Mouse (Mus musculus) adrenal gland, adult (tissue): ENCODE measurements at regions not wholly inside any gene's neighbourhood (a gene's known extent, or its start where the extent isn't known, plus 50 kb on each side); places are given as distances from the start of the nearest gene placed in this dataset.
"Not testable (repeated sequence)": the region's sequence is repeated elsewhere in the genome, so short reads cannot be mapped to it uniquely, and the experiment has no call there.

Experiments
- DNase-seq, 2 experiments: peaks; one replicate each; pipeline ENCODE4 v3.0.0; 2022 to 2023; ENCODE audit warnings: low spot score in 1 of 2; ENCODE audit not compliant: inconsistent age in 2 of 2

DNA sequence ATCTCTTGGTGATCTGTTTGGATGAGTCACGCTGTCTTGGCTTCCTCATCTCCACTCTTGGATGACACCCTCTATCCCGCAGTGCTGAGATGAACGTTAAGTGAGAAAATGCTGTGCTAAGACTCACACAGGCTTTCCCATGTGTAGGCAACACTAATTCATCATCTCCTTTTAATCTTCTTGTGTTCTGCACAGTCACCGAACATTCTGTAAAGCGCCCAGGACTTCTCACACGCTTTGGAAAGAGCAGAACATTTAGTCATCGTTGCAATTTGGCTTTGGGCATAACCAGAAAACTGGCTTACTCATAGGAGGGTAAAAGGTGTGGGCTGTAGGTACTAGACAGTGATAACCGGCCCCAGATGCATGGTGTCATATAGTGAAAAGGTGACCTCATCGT lies 94.9 kb downstream of the Plppr4 start:
- no peak for DNase-seq

DNA sequence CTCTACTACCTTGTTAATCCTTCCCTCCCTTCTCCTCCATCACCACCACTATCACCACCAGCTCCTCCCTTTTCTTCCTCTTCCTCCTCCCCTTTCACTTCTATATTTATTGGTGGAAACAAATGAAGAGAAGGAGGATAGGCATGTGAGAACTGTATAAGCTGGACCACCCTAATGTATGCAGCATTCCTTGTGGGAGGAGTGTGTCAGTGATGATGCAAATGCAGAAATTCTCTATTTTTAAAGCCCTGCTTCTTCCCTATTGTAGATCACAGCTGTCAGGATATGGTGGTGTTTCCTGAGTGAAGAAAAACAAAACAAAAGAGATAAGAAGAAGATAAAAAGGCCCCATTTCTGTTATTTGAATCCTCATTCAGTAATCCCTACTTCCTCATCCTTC lies 112.8 kb downstream of the Plppr4 start:
- no peak for DNase-seq

DNA sequence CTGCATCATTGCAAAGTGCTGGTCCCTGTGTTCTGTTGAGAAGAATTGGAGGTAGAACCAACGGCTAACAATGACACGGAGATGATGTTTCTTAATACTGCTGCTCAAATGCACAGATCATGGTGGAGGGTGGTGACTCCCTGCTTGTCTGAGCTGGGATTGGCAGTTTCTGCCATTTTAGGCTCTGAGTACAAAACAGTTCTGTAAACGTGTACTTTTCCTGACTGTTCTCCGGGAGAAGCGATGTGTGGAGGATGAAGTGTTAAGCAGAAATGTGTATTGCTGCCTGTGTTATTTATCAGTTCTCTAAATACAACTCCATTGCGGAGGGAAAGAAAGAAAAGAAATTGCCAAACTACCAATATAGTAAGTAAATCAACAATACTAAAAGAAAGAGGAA lies 118.9 kb downstream of the Plppr4 start:
- no peak for DNase-seq

DNA sequence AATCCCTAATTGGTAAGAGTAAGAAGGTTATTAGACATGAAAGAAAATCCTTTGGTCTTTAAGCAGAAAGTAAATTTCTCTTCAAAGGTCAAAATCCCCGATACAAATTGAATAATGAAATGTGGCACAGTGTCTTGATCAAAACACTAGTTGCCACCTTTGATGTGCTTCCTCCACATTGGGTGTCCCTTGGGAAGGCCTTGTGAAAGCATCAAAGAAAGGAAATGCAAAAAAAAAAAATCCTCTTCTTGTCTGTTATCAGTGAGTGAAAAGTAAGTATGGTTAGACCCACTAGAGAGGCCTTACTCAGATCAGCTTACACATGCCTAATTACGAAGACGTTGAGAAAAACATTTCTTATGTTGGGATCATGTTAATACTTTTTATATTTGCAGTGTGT lies 134.1 kb downstream of the Plppr4 start:
- DNase-seq, result no peak

DNA sequence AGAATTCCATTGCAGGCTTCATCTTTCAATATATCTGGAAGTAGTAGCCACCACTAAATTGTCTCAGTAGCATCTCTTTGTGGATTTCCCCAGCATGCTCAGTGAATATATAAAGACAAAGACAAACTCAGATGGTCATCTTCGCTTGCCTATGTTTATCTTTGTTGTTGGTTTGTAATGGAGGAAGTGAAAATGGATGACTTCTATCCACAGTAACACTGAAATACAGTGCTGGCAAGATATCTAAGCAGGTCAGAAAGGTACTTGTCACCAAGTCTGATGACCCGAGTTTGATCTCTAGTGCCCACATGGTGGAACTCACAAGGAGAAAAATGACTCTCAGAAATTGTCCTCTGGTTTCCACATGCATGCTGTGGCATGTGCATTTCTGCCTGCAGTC lies 135.6 kb downstream of the Plppr4 start:
- DNase-seq, result no peak

DNA sequence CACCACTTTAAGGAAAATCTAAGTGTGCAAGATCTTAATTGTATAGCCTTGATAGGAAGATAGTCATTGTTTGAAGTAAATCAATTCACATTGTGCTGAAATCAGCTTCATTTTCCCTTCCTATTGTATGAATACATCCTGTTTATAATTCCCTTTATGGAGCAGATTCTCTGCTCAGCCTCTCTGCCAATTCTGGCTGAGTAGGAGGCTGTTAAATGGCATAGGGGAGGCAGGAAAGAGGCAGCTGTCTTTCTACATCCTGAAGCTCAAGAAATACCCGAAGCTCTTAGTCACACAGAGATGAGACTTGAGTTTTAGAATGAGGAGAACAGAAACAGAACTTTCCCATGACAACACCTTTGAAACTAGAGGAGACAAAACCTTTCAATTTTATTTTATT lies 142.7 kb downstream of the Plppr4 start:
- DNase-seq, result no peak

DNA sequence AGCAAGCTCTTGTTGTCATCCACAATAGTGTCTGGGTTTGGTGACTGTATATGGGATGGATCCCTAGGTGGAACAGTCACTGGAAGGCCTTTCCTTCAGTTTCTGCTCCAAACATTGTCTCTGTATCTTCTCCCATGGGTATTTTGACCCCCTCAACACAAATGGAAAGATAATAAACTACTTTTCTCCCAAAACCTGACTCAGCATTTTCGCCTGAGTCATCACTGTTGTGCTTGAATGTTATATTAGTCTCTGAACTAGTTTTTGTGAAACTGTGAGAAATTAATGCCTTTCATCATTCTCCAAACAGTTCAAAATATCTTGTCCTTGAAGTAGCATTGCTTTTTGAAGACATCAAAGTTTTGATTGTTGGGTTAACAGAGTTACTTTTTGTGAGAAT lies 168.8 kb downstream of the Plppr4 start:
- DNase-seq, result no peak

DNA sequence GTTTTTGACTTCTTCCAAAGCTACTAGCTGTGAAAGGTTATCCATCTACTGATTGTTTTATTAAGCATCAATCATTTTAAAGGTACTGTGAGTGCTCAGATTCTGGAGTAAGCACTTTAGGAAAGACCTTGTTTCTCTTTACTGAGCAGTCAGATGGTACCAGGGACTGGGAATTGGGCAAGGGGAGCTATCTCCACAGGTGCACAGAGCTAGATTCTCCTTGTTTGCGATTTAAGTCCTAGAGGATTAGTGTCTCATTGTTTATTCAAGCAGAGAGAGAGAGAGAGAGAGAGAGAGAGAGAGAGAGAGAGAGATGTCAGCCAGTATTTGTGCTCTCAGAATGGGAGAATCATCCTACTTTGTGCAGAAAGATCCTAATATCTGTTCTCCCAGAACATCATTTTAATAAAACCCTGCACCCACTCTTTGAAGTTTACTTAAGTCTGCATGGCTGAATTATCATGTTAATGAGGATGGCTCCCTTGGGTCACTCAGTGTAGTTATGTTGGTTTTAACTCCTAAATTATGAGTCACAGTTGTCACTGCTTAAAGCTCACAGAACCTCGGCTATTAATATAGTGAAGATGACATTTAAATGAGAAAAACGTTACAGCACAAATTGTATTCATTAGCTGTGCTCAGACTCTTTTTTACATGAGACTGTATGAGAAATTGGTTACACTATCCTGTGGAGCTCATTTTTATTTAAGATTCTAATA lies 171.7 kb downstream of the Plppr4 start:
- DNase-seq, result no peak

DNA sequence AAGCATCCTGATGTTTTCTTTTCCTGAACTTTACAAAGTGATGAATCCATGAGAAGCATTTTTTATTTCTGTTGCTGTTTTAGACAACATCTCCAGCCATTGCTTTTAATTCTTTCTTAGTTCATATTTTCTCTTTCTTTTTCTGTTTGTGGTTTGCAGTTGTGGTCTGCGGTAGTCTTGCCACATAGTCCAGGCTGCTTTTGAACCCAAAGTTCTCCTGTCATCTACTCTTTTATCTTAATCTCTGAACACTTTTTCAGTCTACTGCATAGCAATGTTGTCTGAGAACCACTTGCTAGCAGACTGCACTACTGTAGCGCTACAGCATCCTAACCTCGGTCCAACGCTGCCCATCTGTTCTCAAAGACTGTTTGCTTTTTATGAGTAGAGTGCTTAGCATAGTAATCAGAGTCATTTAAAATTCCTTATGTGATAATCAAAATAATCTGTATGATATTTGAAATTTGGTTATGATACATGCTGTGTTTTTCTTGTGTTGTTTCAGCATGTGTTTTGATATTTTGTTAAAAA lies 177.0 kb downstream of the Plppr4 start:
- DNase-seq, result no peak

DNA sequence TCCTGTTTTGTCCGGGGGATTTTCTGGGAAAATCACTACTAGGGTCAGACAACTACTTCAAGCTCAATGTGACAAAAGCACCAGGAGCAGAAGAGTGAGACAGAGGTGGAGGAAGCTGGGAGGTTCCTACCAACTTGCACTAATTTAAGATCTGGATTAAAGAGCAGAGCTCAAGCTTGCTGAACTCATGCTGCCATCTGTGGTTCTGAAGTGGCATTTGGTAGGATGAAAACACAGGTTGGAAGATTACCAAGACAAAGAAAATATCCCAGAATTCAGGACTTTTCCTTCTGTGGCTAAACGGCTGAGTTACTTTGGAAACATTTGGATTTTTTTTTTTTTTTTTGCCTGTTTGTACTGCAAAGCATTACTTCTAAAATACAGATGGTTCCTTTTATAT lies 190.9 kb downstream of the Plppr4 start:
- no peak for DNase-seq

DNA sequence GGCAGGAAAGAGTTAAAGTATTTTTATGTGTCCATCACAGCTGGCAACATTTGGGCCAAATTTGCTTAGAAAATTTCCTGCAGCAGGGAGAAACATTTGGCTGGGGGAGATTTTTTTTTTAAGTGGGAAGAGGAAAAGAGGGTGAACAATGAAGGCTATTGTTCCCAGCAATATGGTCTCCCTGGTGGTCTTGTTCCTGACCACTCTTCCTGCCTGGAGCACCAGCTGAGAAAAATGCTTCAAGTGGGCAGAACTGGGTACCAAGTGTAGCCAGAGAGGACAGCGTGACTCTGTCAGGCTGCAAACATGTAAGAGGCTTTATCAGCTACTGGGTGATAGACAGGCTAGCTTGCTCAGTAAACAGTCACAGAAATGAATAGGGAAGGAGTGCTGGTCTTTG lies 194.3 kb upstream of the Palmd start:
- DNase-seq, result no peak

DNA sequence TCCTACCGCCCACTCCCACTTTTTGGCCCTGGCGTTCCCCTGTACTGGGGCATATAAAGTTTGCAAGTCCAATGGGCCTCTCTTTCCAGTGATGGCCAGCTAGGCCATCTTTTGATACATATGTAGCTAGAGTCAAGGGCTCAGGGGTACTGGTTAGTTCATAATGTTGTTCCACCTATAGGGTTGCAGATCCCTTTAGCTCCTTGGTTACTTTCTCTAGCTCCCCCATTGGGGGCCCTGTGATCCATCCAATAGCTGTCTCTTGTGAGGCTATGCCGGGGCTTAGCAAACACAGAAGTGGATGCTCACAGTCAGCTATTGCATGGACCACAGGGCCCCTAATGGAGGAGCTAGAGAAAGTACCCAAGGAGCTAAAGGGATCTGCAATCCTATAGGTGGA lies 191.9 kb upstream of the Palmd start:
- not testable (repeated sequence) for DNase-seq

DNA sequence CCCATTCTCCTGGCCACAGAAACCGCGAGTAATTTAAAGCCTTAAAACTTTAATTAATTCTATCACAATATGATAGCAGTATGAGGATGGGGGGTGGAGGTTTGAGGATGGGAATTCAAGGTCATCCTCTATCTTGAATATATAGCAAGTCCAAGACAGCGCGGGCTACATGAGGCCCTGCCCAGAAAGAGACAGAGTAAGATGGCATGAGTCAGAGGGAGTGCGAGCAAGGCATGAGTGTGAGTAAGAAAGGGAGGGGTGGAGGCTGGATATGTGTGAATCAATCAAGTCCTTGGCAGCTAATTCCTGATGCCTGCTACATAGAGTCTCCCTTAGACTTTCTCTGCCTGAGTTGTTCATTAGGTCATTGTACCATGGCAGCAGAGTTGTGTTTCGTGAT lies 186.5 kb upstream of the Palmd start:
- peak in 1 of 2 experiments; percentile 49 for DNase-seq

DNA sequence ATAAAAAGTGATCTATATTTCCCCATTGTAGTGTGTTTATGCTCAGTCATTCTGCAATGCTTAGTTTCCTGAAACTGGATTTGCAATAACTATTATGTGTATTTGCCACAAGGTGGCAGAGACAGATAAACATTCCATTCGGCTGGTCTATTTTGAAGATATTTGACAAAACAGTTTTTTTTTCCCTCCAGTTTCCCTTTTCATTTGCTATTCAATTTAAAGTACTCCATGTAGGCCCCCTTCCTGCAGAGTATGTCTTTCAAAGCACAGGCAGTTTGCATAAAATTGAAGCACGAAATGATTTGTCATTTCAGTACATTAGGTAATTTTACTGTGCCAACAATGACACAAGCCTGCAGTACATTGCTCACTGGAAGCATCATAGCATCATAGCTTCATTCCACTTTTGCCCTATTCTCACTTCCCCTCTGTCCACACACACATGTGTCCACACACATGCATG lies 184.3 kb upstream of the Palmd start:
- DNase-seq, result peak in 1 of 2 experiments; percentile 31

DNA sequence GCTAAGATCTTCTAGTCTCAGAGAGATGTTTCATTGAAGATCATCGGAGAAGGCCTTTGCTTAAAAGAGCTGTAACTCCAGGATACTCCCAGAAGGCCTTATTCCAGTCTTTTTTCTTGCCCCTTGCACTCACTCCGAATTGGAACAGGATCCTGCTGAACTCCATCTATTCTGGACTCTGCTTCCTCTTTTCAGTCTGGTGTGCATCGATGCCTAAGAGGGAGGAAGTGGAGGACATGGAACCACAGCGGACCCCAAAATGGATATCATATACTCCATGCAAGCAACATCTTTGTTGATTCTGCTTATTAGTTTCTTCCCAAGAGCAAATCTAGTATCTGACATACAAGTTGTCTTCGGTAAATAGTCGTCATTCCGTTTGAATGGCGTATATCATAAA lies 183.6 kb upstream of the Palmd start:
- DNase-seq, result no peak

DNA sequence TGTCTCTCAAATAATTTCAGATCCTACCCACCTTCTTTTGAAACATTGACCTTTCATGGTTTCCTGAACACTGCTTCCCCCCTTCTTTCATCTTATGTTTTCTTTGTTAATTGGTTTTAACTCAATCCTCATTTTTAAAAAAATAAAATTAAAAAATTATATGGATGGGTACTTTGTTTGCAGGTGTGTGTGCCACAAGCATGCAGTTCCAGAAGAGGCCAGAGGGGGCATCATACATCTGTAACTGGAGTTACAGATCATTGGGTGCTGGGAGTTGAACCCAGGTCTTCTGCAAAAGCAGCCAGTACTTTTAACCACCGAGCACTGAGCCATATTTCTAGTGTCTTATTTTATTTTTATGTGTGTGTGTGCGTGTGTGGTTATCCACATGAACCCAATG lies 178.6 kb upstream of the Palmd start:
- DNase-seq, result no peak

DNA sequence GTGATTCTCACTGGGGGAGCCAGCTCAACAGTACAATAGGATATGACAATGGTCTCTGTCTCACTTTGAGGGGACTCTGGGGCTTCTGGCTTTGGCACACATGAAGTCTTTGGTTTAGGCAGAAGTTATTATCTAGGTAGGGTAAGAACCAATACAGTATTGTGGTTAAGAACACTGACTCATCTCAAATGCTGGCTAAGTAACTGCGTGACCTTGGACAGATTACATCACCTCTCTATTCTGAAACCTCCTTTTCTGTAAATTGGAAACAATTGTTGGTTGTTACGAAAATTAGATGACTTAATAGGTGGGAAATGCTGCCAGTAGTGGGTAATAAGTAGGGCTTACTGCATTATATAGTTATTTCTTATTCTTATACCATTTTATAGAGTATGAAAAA lies 171.0 kb upstream of the Palmd start:
- peak; percentile 10 to 79 for DNase-seq

DNA sequence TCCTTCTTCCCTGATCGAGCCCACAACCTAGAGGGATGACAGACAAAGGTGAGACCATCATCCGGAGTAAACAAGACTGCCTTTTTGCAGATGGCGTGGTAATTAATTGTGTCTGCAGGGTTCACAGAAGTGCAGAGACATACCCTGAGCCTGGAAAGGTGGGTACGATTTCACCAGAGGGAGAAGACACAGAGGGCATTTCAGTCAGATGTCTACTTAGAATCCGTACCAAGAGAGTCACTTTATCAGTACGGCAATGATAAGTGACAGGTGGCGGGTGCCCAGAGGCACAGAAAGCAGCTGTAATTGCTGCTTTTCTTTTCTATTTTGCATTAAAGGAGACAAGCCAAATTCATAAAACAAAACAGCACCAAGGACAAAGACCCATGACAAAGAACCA lies 169.9 kb upstream of the Palmd start:
- DNase-seq, result peak in 1 of 2 experiments; percentile 28

DNA sequence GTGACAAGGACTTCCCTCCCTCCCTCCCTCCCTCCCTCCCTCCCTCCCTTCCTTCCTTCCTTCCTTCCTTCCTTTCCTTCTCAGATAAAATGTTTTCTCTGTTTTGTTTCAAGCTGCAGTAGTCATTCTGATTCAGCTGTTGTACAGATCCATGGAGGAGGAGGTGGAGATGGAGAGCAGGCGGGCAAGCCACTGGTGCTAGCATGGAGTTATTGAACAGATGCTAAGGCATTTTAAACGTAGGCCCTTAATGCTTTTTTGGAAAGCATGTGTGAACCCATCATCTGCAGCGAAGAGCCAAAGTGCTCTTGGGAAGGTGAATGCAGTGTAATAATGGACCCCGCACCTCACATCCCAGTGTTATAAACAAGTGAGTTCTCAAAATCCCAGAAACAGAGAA lies 164.1 kb upstream of the Palmd start:
- DNase-seq, result no peak

DNA sequence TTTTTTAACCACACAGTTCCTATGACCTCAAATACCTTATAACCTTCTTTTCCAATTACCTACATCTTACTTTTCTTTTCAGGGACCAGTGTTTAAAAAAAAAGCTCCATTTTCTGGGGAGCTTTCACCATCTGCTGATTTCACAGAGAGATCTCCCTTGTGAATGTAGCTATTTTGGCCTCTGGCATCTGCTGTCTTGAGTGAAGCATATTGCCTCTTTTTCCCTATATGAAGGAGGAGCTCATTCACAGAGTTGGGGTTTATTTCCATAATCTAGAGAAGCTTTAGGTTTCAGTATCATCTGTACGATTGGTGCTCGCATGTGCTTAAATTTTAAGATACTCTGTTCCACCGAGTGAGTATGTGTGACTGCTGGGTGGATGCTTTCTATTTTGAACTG lies 153.4 kb upstream of the Palmd start:
- DNase-seq, result no peak

DNA sequence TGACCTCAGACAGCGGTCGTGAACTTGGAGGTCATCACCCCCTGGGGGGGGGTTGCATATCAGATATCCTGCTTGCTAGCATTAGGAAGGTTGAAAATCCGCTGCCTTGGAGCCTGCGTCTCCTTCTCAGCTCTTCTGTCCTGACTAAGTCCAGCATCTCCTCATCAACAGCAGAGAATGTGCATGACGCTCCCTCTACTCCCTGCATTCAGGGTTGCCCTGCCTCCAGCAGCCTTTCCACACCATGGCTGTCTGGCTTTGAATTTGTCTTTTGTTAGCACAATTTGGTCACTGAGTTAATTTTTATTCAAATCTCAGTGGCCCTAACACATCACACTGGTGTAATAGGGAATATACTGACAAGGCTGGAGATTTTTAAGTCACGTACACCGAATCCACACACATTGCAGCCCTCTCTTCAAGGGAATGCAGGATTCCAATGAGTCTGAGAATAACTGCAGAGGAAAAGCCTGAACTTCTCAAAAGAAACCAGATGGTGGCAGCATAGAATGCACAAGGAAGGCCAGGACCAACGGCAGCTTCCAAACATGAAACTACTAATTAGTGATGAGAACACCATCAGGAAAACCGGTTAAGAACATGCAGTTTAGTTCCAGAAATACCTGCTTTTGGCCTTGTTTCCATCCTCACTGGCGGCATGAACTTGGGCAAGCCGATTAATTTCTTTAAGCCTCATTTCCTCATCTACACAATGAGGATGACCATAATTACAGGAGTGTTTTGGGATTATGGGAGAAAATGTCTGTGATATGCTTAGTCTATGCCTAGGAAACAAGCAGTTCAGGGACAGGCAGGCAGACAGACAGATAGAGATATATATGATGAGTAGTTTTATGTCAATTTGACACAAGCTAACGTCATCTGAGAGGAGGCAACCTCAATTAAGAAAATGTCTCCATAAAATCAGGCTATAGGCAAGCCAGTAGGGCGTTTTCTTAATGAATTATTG lies 151.6 kb upstream of the Palmd start:
- peak; percentile 20 to 76 for DNase-seq

DNA sequence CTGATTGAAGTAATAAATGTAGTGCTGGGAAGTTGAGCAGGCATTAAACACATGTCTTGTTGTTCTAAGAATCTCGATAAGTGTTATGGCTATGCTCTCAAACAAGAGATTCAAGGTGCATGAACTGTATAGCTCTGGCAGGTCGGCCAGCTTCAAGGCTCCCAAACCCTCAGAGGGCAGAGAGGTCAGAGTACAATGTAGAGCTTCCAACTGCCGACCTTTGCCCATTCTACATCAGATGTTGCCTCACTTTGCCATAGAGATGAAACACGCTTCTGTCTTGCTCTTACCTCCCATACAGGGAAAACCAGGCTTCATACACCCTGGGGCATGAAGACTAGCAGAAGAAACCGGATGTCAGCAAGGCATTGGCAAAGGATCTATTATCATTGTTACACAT lies 150.8 kb upstream of the Palmd start:
- no peak for DNase-seq
